Mouse (Mus musculus): ENCODE measurements around the gene Tk2.
"Not testable (repeated sequence)": the region's sequence is repeated elsewhere in the genome, so short reads cannot be mapped to it uniquely, and the experiment has no call there.

Tk2 gene

GRCm38 (mm10) chr8:104248276-104248675 is at the start of gene Tk2:
Gene Tk2, minus strand, starts transcription at chr8:104248558.
- Histone ChIP-seq H3K27me3 (ENCODE audit: control insufficient read depth, insufficient read depth, low read length, poor library complexity, severe bottlenecking) (no peaks in the 10 kb centered on the region), H3K36me3 (ENCODE audit: control insufficient read depth, insufficient read depth, low read length, poor library complexity, severe bottlenecking) (0 out of 2 replicates have a peak, but pooled peaks cover 2% of the 10 kb centered on the region)
- DNase-seq (ENCODE audit: low read depth, low spot score) = peak; percentile 90

DNA sequence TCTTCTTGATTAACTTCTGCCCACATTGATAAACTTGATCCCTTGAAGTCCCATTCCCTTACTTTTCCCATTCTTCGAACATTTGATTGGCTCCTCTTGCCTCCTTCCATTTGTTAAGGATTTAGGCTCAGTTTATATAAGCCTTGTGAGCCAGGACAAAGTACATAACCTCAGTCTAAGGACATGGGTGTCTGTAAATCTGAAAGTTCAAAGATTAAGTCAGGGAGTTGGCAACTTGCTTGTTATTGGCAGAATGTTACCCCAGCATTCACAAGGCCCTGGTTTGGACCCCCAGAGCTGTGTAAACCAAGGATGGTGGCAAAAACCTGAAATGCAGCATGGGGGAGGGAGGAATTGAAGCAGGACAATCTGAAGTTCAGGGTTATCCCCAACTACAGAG is 46.0 kb upstream of the Tk2 start:
- DNase-seq (ENCODE audit: low read depth, low spot score) = no peak
- no peaks in the 10 kb centered on the region for H3K36me3 ChIP-seq (ENCODE audit: control insufficient read depth, insufficient read depth, low read length, poor library complexity, severe bottlenecking)
- H3K27me3 ChIP-seq (ENCODE audit: control insufficient read depth, insufficient read depth, low read length, poor library complexity, severe bottlenecking) = no peaks in the 10 kb centered on the region

DNA sequence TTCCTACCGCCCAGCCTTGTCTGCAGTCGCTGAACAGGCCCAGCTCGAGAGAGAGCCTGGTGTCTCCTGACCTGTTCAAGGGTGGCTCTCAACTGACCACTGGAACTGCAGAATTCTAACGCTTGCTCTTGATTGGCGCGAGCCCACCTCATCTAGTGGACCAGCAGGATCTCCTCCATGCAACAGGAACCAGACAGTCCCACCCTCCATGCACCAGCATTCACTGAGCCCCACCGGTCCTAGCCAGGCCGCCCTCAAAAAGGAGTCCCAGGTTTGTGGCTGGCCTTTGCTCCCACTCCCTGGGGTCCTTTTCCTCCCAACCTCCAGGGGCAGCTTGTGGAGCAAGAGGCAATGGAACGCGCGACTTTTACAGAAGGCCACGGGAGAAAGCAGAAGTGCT is 44.7 kb upstream of the Tk2 start, which contains the start of gene Cmtm2a:
Gene Cmtm2a, minus strand, starts transcription at position 101 of the 400 bp plus-strand sequence.
- not testable (repeated sequence) for H3K27me3 ChIP-seq (ENCODE audit: control insufficient read depth, insufficient read depth, low read length, poor library complexity, severe bottlenecking); H3K36me3 ChIP-seq (ENCODE audit: control insufficient read depth, insufficient read depth, low read length, poor library complexity, severe bottlenecking); DNase-seq (ENCODE audit: low read depth, low spot score)

GRCm38 (mm10) chr8:104268937-104269440 is 20.6 kb upstream of the Tk2 start:
- no peak for DNase-seq (ENCODE audit: low read depth, low spot score)
- Histone ChIP-seq H3K27me3 (ENCODE audit: control insufficient read depth, insufficient read depth, low read length, poor library complexity, severe bottlenecking) (no peaks in the 10 kb centered on the region), H3K36me3 (ENCODE audit: control insufficient read depth, insufficient read depth, low read length, poor library complexity, severe bottlenecking) (no peaks in the 10 kb centered on the region; the same call in 1 of the 2 replicates)

DNA sequence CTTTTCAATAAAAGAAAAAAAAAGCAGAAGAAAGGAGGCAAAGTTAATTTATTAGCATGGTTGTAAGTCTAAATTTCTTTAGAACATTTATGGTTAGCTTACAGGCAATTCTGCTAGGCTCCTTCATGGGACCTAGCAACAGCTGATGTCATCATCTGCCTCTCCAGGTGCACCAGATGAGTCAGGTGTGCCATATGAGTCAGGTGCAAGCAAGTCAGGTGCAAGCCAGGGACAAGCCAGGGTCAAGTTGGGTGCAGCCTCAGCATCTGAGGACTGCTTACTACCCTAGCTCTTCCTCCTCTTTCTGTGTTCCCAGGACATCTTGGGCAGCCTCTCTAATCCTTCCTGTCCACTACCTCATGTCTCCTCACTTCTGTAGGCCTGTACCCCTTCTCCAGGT is 20.0 kb upstream of the Tk2 start:
- DNase-seq (ENCODE audit: low read depth, low spot score) = no peak
- no peaks in the 10 kb centered on the region for H3K27me3 ChIP-seq (ENCODE audit: control insufficient read depth, insufficient read depth, low read length, poor library complexity, severe bottlenecking)

DNA sequence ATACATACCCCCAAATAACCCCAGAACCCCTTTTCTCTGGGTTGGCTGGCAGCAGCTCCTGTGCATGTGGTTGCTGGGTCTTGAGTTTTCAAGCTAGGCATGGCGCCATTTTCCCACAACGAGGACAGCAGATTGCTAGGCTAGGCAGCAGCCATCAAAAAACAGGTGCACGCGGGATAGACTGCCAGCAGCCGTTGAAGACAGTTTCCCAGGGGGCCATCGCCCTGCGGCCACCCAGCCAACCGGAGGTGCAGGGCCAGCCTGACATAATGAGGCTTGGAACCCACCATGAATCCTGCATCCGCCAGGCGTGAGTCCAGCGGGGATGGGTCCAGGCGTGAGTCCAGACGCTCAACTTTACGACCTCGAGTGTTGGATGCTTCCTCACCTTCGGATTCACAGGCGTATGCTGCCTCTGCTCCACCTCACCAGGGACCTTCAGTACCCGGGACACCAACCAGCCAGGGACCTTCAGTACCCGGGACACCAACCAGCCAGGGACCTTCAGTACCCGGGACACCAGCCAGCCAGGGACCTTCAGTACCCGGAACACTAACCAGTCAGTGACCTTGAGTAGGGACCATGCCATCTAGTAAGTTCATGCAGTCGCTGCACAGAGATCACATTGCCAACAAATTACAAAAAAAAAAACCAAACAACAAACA is 16.0 kb upstream of the Tk2 start:
- H3K27me3 ChIP-seq (ENCODE audit: control insufficient read depth, insufficient read depth, low read length, poor library complexity, severe bottlenecking); H3K36me3 ChIP-seq (ENCODE audit: control insufficient read depth, insufficient read depth, low read length, poor library complexity, severe bottlenecking); DNase-seq (ENCODE audit: low read depth, low spot score): not testable (repeated sequence)

More for the DNA sequence above, 20.0 kb upstream of the Tk2 start:
- H3K36me3 ChIP-seq (ENCODE audit: control insufficient read depth, insufficient read depth, low read length, poor library complexity, severe bottlenecking) = peaks cover 1% of the 10 kb centered on the region

DNA sequence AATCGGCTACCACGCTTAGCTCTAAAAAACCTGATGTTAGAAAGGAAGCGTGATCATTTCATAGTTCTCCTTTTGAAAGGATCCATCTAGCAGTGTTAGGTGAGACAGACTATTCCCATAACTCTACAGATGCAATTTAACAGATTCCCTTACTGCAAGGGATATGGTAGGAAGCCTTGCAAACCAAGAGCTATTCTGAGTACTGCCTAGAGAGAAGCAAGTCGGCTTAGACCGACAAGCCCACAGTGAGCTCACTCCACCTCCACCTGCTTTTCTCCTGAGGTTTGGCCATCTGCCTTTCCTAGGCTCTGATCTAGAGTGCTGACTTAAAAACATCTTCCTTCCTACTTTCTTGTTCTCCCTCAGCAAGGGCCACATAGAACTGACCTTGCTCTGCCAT is 13.4 kb upstream of the Tk2 start:
- not testable (repeated sequence) for H3K27me3 ChIP-seq (ENCODE audit: control insufficient read depth, insufficient read depth, low read length, poor library complexity, severe bottlenecking); DNase-seq (ENCODE audit: low read depth, low spot score)
- peaks cover 20% of the 10 kb centered on the region for H3K36me3 ChIP-seq (ENCODE audit: control insufficient read depth, insufficient read depth, low read length, poor library complexity, severe bottlenecking)

GRCm38 (mm10) chr8:104253016-104253415 is 4.7 kb upstream of the Tk2 start:
- DNase-seq (ENCODE audit: low read depth, low spot score) = peak; percentile 82
- Histone ChIP-seq H3K36me3 (ENCODE audit: control insufficient read depth, insufficient read depth, low read length, poor library complexity, severe bottlenecking) (peaks cover 8% of the 10 kb centered on the region), H3K27me3 (ENCODE audit: control insufficient read depth, insufficient read depth, low read length, poor library complexity, severe bottlenecking) (no peaks in the 10 kb centered on the region)

- H3K27me3 ChIP-seq (ENCODE audit: control insufficient read depth, insufficient read depth, low read length, poor library complexity, severe bottlenecking) = no peaks in the 10 kb centered on the region
- no peaks in the 10 kb centered on the region for H3K36me3 ChIP-seq (ENCODE audit: control insufficient read depth, insufficient read depth, low read length, poor library complexity, severe bottlenecking)
- no peak for DNase-seq (ENCODE audit: low read depth, low spot score)
These were observed 3.1 kb upstream of the Tk2 start for GRCm38 (mm10) chr8:104251461-104251860.

DNA sequence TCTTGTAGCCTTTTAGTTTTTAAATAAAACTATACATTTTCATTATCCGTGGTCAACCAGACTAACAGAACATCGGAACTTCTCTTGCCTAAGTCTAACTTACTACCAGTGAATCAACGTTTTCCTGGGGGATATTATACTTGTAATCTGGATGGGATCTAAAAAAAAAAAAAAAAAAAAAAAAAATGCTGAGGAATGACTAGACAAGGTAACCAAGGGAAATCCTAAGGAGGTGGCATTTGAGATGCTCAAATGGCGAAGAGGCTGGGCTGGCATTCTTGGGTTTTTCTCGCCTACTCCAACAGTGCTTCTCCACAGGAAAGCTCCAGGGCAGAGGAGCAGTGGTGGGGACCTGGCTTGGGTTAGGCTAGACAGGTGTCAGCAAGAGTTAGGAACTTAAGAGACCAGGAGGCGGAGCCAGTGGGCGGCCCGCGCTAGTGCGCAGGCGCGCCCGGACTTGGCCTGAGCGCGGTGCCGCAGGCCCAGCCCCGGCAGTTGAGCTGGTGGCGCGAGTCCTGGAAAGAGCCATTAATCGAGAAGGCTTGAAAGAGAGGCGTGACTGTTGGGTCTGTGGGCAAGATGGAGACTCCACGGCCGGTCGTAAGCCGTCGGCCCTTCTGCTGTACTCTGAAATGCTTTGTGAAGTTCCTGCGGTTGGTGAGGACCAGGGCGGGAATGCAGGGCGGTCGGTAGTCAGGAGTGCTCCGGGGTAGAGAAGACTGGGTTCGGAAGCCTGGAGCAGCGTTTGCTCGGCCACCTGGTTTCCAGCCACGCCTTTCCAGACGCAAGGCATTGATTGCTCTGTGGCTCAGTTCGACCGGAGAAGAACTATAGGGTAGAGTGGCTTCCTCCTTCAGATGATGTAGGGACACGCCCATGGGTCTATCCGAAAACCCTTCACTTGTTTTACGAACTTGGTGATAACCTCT is 2.3 kb upstream of the Tk2 start, which contains the start of gene Cklf:
Gene Cklf, plus strand, starts transcription at position 423 of the 929 bp plus-strand sequence.
- DNase-seq (ENCODE audit: low read depth, low spot score) = peak; percentile 95
- Histone ChIP-seq H3K27me3 (ENCODE audit: control insufficient read depth, insufficient read depth, low read length, poor library complexity, severe bottlenecking) (no peaks in the 10 kb centered on the region), H3K36me3 (ENCODE audit: control insufficient read depth, insufficient read depth, low read length, poor library complexity, severe bottlenecking) (no peaks in the 10 kb centered on the region)

- no peak for DNase-seq (ENCODE audit: low read depth, low spot score)
- no peaks in the 10 kb centered on the region for H3K27me3 ChIP-seq (ENCODE audit: control insufficient read depth, insufficient read depth, low read length, poor library complexity, severe bottlenecking)
These were observed 1.2 kb upstream of the Tk2 start for GRCm38 (mm10) chr8:104249442-104249996.

GRCm38 (mm10) chr8:104247908-104248275 is 466 bp downstream of the Tk2 start:
- Histone ChIP-seq H3K27me3 (ENCODE audit: control insufficient read depth, insufficient read depth, low read length, poor library complexity, severe bottlenecking) (no peaks in the 10 kb centered on the region), H3K36me3 (ENCODE audit: control insufficient read depth, insufficient read depth, low read length, poor library complexity, severe bottlenecking) (peaks cover 5% of the 10 kb centered on the region; the same call in 1 of the 2 replicates)
- DNase-seq (ENCODE audit: low read depth, low spot score) = peak; percentile 65

More at GRCm38 (mm10) chr8:104249442-104249996, 1.2 kb upstream of the Tk2 start:
- H3K36me3 ChIP-seq (ENCODE audit: control insufficient read depth, insufficient read depth, low read length, poor library complexity, severe bottlenecking) = 0 out of 2 replicates have a peak, but pooled peaks cover 2% of the 10 kb centered on the region

GRCm38 (mm10) chr8:104247054-104247907 is 1.1 kb downstream of the Tk2 start:
- peak; percentile 97 for DNase-seq (ENCODE audit: low read depth, low spot score)
- Histone ChIP-seq H3K27me3 (ENCODE audit: control insufficient read depth, insufficient read depth, low read length, poor library complexity, severe bottlenecking) (no peaks in the 10 kb centered on the region), H3K36me3 (ENCODE audit: control insufficient read depth, insufficient read depth, low read length, poor library complexity, severe bottlenecking) (peaks cover 5% of the 10 kb centered on the region)

- Histone ChIP-seq H3K27me3 (ENCODE audit: control insufficient read depth, insufficient read depth, low read length, poor library complexity, severe bottlenecking) (no peaks in the 10 kb centered on the region), H3K36me3 (ENCODE audit: control insufficient read depth, insufficient read depth, low read length, poor library complexity, severe bottlenecking) (peaks cover 5% of the 10 kb centered on the region)
- no peak for DNase-seq (ENCODE audit: low read depth, low spot score)
These were observed 1.7 kb downstream of the Tk2 start for GRCm38 (mm10) chr8:104246621-104247020.
